Mouse (Mus musculus): ENCODE results near the gene Sec24a. TPM values are rescaled to one million over a fixed set of nuclear protein-coding genes. Genes with fewer than 3 reads are reported as not detected.
"Not testable (repeated sequence)": the region's sequence is repeated elsewhere in the genome, so short reads cannot be mapped to it uniquely, and the experiment has no call there.

Gene Sec24a
- total RNA-seq, 2 experiments from 2014 or later = 18.3 to 18.4 TPM

DNA sequence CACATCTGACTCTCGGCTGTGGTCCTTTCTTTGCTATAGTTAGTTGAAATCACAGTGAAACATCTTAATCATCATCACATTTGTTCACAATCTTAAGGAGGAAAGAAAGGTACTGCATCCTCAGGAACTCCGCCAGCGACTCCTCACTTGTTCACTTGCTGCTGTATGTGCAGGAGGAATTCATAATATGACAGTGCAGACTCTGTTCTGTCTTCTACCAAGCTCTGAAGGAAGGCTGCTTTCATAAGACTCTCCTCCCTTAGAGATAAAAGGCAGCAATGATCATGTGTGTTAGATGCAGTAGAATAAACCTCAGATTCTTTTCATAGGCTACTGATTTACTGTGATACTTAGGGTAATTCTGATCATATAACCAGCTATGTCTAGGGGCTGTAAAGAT, 68.5 kb downstream of the Sec24a start:
- DNase-seq = no peak

GRCm38 (mm10) chr11:51690597-51690996, 72.8 kb downstream of the Sec24a start:
- intact Hi-C loops (cut with DNase I); DNase-seq: not testable (repeated sequence)

More for the DNA sequence above, 68.5 kb downstream of the Sec24a start:
- intact Hi-C loops (cut with DNase I) = no loop called here

GRCm38 (mm10) chr11:51689343-51689742, 74.1 kb downstream of the Sec24a start:
- DNase-seq = no peak
- intact Hi-C loops (cut with DNase I) = loop anchor here (10.0 kb wide), 1 partner anchor 405 kb away; the partner anchor contains the start of gene Col23a1

DNA sequence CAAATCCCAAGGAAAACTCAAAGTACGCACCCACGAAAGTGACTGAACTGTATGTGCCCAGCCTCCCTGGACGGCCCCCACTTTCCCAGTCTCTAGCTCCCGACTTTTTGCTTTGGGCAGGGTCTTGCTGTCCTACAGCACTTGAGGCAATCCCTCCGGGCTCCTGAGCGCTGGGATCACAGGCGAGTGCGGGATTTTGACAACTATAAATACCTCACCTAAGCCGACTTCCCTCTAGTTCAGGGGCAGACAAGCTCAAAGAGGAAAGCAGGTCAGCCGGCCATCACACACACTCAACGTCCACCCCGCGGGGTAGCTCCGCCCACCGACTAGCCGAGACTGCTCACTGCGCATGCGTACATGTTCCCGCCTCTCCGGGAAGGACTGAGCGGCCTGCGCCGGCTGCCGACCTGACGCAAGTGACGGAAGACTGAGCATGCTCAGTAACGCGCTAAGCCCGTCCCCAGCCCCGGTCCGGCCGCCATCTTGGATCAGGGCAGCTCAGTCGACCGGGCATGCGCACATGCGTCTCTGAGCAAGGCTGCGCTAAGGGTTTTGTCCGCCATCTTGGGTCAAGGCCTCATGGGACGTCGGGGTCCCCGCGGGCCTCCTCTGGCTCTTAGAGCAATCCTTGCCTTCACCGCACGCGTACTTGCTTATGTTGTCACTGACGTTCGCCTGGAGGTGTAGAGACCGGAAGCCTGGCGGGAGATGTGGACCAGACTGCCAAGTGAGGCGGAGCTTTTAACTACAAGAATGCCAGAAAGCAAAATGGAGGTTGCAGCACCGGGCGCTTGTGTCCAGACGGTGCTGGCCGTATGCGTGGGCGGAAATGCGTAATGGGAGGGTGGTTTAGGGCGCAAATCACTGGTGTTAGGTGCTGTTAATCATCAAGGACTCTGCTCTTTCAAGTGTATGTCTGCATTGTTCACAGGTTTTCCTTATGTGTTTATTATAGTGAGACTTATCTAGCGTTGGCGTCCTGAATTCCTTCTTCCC, 74.8 kb downstream of the Sec24a start, which contains the start of gene 0610009B22Rik:
Gene 0610009B22Rik (minus strand): TSS at position 545 of the 999 bp plus-strand sequence.
- DNase-seq = peak; percentile 100
- intact Hi-C loops (cut with DNase I) = loop anchor here (10.0 kb wide), 1 partner anchor 404 kb away; the partner anchor contains the start of gene Col23a1

- DNase-seq = no peak
- intact Hi-C loops (cut with DNase I) = loop anchor here (1.0 to 10.0 kb wide), 3 partner anchors 35 to 397 kb away; partner anchors contain the start of gene Col23a1
Measured at GRCm38 (mm10) chr11:51681976-51682374, 81.5 kb downstream of the Sec24a start.

DNA sequence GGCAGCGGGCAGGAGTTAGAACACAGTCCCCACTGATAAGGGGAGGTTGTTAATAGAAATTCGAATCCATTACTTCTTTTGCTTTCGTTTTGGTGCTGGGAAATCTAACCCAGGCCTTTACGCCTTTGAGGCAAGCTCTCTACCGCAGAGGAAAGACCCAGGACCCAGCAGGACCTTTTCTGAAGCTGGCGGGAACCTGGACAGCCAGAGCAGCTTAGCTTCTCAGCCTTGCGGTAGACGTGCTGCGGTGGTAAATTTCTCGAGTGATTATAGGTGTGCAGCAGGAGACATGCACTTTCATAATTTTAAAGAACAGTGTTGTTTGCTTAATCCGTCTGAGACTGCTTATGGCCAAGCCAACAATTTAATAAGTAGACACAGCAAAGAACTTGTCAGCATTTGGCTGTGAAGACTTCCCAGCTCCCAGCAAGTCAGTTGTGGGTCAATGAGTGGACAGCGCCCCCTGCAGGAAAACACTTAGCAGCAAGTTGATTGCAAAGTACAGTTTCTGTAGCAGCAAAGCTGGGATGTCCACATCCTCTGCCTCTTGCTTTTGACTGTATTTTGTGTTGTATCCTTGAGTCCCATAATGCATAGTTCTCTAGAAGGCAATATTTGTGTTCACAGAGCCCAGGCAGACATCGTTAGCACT, 82.0 kb downstream of the Sec24a start:
- intact Hi-C loops (cut with DNase I) = loop anchor here (1.0 to 10.0 kb wide), 3 partner anchors 34 to 397 kb away; partner anchors contain the start of gene Col23a1
- DNase-seq = peak; percentile 87 to 94

- no peak for DNase-seq
- intact Hi-C loops (cut with DNase I) = no loop called here
Measured at GRCm38 (mm10) chr11:51679466-51679865, 84.0 kb downstream of the Sec24a start.

DNA sequence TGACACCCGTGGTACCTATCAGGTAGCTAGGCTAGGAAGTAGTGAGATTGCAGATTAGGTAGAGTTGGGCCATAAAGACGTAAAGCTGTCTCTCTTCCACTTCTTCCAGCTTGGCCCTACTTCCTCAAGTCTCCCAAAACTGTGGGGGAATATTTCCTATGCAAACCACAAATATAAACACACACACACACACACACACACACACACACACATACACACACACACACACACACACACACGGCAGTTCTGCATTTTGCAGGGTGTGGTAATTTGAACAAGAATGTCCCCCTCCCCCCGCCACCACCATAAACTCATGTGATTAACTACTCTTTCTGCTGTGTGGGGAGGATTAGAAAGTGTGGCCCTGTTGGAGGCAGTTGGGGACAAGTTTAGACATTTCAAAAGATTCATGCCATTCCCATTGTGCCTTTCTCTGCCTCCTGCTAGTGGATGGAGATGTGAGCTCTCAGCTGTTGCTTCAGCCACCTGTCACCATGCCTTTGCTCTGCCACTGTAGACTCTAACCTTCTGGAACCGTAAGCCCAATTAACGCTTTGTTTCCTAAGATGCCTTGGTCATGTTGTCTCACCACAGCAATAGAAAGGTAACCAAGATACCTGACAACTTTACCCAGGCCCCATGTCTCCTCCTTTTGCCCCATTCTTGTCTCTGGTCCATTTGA, 85.6 kb downstream of the Sec24a start:
- intact Hi-C loops (cut with DNase I) = no loop called here
- DNase-seq = no peak

- intact Hi-C loops (cut with DNase I) = no loop called here
- no peak for DNase-seq
Measured at GRCm38 (mm10) chr11:51675386-51675785, 88.0 kb downstream of the Sec24a start.

DNA sequence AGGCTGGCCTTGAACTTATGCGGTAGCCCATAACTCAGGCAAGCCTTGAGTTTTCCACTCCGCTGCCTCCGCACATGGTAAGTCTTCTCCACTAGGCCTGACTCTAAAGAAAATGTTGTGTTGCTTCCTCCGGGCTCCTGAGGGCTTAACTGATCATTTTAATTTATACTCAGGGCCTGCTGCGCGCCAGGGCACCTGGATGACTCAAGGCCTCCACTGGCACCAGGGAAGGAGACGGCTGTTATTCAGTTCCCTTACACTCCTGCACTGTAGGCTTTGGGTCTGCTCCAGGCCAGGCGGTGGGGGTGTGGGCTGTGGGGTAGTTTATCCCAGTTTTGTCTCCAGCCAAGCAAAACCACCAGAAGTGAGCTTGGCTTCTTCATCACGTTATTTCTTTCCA, 90.1 kb downstream of the Sec24a start:
- intact Hi-C loops (cut with DNase I) = no loop called here
- no peak for DNase-seq

- intact Hi-C loops (cut with DNase I) = no loop called here
- DNase-seq = no peak
Measured at GRCm38 (mm10) chr11:51671376-51671775, 92.1 kb downstream of the Sec24a start.

GRCm38 (mm10) chr11:51670846-51671245, 92.6 kb downstream of the Sec24a start:
- DNase-seq = no peak
- intact Hi-C loops (cut with DNase I) = no loop called here

DNA sequence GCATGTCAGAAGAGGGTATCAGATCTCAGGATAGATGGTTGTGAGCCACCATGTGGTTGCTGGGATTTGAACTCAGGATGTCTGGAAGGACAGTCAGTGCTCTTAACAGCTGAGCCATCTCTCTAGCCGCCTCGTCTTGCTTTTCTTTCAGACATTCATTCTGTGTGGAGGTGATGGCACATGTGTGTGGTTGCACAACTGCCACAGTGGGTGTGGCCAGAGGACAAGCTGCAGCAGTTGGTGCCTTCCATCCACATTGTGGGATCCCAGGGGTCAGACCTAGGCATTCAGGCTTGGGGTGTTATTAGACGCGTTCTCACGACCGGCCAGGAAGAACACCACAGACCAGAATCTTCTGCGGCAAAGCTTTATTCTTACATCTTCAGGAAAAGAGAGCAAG, 98.7 kb downstream of the Sec24a start:
- intact Hi-C loops (cut with DNase I); DNase-seq: not testable (repeated sequence)

DNA sequence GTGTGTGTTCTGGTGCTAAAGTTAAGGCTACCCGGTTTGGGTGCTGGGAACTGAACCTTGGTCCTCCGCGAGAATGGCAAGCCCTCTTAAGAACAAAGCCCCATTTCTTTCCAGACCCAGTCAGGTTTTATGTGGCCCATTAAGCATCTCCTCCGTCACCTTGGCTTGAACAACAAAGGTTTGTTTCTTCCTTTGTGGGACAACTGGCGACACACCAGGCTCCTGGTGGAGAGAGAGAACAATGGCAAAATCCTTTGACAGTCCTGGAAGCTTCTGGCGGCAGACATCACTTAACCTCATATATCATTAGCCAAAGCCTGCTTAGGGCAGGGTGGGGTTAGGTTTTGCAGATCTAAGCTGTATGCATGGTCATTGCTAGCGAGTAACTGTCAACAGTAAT, 100.8 kb downstream of the Sec24a start:
- intact Hi-C loops (cut with DNase I) = no loop called here

DNA sequence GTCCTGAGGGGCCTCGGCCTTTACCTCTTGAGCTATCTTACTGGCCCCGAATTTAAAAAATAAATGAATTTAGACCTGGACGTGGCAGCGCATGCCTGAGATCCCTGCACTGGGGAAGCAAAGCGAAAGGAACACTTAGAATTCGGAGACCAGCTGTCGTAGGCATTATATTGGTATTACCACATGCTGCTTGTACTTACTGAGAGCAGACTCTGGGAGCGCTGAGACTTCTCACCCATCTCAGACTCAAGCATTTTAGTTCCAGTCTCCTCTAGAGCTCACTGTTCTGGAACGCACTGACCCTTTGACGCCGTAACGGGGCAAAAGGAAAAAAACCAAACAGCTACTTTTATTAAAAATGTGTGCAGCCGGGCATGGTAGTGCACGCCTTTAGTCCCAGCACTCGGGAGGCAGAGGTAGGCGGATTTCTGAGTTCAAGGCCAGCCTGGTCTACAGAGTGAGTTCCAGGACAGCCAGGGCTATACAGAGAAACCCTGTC, 101.5 kb downstream of the Sec24a start:
- intact Hi-C loops (cut with DNase I) = no loop called here

More for the DNA sequence above, 100.8 kb downstream of the Sec24a start:
- DNase-seq = no peak

GRCm38 (mm10) chr11:51658705-51659104, 104.7 kb downstream of the Sec24a start:
- no peak for DNase-seq
- intact Hi-C loops (cut with DNase I) = no loop called here

More for the DNA sequence above, 101.5 kb downstream of the Sec24a start:
- DNase-seq = no peak

DNA sequence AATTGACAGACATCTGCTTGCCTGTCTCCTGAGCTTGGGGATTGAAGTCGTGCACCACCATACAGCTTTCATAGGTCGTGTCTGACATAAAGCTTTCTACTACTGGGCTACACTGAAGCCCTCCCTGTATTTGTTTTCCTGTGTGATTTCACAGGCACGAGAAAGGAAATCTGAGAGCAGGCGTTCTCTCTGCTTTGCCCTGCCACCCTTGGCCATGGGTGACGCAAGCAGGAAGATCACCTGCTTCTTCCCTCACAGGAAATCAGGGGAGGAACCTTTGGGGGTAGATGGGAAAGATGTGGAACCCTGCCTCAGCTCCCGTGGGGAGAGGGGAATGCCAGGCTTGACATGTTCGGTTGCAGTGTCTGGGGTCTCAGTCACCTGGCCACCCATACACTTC, 105.1 kb downstream of the Sec24a start:
- no peak for DNase-seq
- intact Hi-C loops (cut with DNase I) = no loop called here

GRCm38 (mm10) chr11:51656798-51657521, 106.5 kb downstream of the Sec24a start:
- no peak for DNase-seq
- intact Hi-C loops (cut with DNase I) = no loop called here

GRCm38 (mm10) chr11:51654891-51655290, 108.5 kb downstream of the Sec24a start:
- intact Hi-C loops (cut with DNase I) = loop anchor here (5.0 kb wide), 1 partner anchor 38 kb away; the partner anchor contains the start of gene Nhp2
- no peak for DNase-seq

Data from heart, postnatal 14 days (tissue).